8 mouse cellular contexts compared by ENCODE assay signal in genomic region chr2:156324116-156324588, GRCm38 (mm10). TPM values are rescaled to one million over a fixed set of nuclear protein-coding genes. Genes with fewer than 3 reads are reported as not detected.
DNase-seq lines count a peak whose midpoint lies in the region; ATAC-seq and TF ChIP-seq lines count a peak whose summit lies in the region.
"Had no signal": no experiment of that assay in that cellular context is flagged by ENCODE, and none has a peak within 500 bp of the region (broad histone marks: within the 10 kb centered on the region; RNA-seq: fewer than 3 reads in every experiment).

No protein-coding gene starts in this region.

- peak; percentile 85 to 97 for TF ChIP-seq EP300 in MEL (IDR thresholded peaks at IDR 0.05; ENCODE audit: low read depth in 1 of 2, low read length in 2 of 2)

- H3K27ac ChIP-seq in MEL (ENCODE audit: control insufficient read depth, low read depth, low read length), result peak overlapping the region; percentile 98
- no peak overlapping the region for H3K27ac ChIP-seq in forebrain, embryonic 11.5 days (ENCODE audit: low read depth, low read length)
- H3K27ac ChIP-seq in forebrain, embryonic 12.5 days, result no peak overlapping the region

- no peaks in the 10 kb centered on the region for H3K9me3 ChIP-seq in MEL (replicated peaks; ENCODE audit: insufficient read depth, low read length)
- H3K9me3 ChIP-seq in forebrain, embryonic 11.5 days (ENCODE audit: control insufficient read depth, low read length), result no peaks in the 10 kb centered on the region
- no peaks in the 10 kb centered on the region for H3K9me3 ChIP-seq in forebrain, embryonic 12.5 days
- H3K9me3 ChIP-seq: embryonic facial prominence, embryonic 12.5 days had no signal

- H3K36me3 ChIP-seq in C2C12 (ENCODE audit: control insufficient read depth, insufficient read depth) (no peaks in the 10 kb centered on the region), MEL (ENCODE audit: control insufficient read depth in 1 of 2, insufficient read depth in 2 of 2, low read length in 2 of 2) (peaks cover 0 to 15% of the 10 kb centered on the region in 2 experiments; a peak in 2 of 4 replicates)
- H3K36me3 ChIP-seq in forebrain, embryonic 11.5 days (ENCODE audit: control insufficient read depth, insufficient read depth, low read length), result no peaks in the 10 kb centered on the region
- H3K36me3 ChIP-seq in forebrain, embryonic 12.5 days (replicated peaks), result peaks cover 5% of the 10 kb centered on the region; the same call in 1 of the 2 replicates
- H3K36me3 ChIP-seq: embryonic facial prominence, embryonic 12.5 days had no signal

- no peak for TF ChIP-seq RAD21 in MEL (IDR thresholded peaks at IDR 0.05; ENCODE audit: low read depth, low read length)

- H3K79me3 ChIP-seq in C2C12 (ENCODE audit: low read depth), result no peaks in the 10 kb centered on the region

- H3K4me3 ChIP-seq in C2C12 (ENCODE audit: insufficient read depth, poor library complexity, severe bottlenecking), result no peak overlapping the region
- peak overlapping the region; percentile 36 to 42 for H3K4me3 ChIP-seq in MEL (ENCODE audit: control insufficient read depth in 1 of 2, insufficient read depth in 1 of 2, low read depth in 2 of 2, low read length in 2 of 2)
- no peak overlapping the region for H3K4me3 ChIP-seq in forebrain, embryonic 11.5 days (ENCODE audit: low read depth, low read length)
- H3K4me3 ChIP-seq in forebrain, embryonic 12.5 days (replicated peaks), result no peak overlapping the region
- H3K4me3 ChIP-seq: embryonic facial prominence, embryonic 12.5 days had no signal

- 71% methylated on average over 6 of the region's 6 CpGs for WGBS in forebrain, embryonic 11.5 days
- WGBS in forebrain, embryonic 12.5 days, result 77% methylated on average over 6 of the region's 6 CpGs

- peak; percentile 95 for DNase-seq in MEL (ENCODE audit: low read depth, low spot score)
- peak; percentile 59 for DNase-seq in heart, adult 8-10 months (ENCODE audit: low spot score)
- peak; percentile 44 to 65 for DNase-seq in left cerebral cortex, adult 9 months (ENCODE audit: low spot score in 2 of 2)
- DNase-seq in forebrain, embryonic 11.5 days (ENCODE audit: low spot score), result no peak

- no peak overlapping the region for H3K4me2 ChIP-seq in forebrain, embryonic 11.5 days (ENCODE audit: low read depth, low read length, severe bottlenecking)
- H3K4me2 ChIP-seq in forebrain, embryonic 12.5 days, result no peak overlapping the region
- H3K4me2 ChIP-seq: embryonic facial prominence, embryonic 12.5 days had no signal

- no peaks in the 10 kb centered on the region for H3K27me3 ChIP-seq in C2C12 (ENCODE audit: control insufficient read depth, insufficient read depth, insufficient read length)
- H3K27me3 ChIP-seq in MEL (ENCODE audit: control insufficient read depth in 1 of 2, insufficient read depth in 2 of 2, low read length in 2 of 2), result no peaks in the 10 kb centered on the region
- H3K27me3 ChIP-seq in forebrain, embryonic 11.5 days (ENCODE audit: control insufficient read depth, insufficient read depth, low read length), result no peaks in the 10 kb centered on the region
- no peaks in the 10 kb centered on the region for H3K27me3 ChIP-seq in forebrain, embryonic 12.5 days
- H3K27me3 ChIP-seq: embryonic facial prominence, embryonic 12.5 days had no signal

- H3ac ChIP-seq in C2C12 (ENCODE audit: control insufficient read depth, insufficient read length, low read depth), result no peak overlapping the region

- H3K9ac ChIP-seq in MEL (ENCODE audit: control insufficient read depth, low read depth, low read length, poor library complexity, severe bottlenecking), result peak overlapping the region; percentile 59
- H3K9ac ChIP-seq in forebrain, embryonic 11.5 days (ENCODE audit: low read length), result no peak overlapping the region
- no peak overlapping the region for H3K9ac ChIP-seq in forebrain, embryonic 12.5 days
- H3K9ac ChIP-seq: embryonic facial prominence, embryonic 12.5 days had no signal

- ATAC-seq in megakaryocyte progenitor cell, adult 5-6 weeks (replicated peaks; ENCODE audit: poor library complexity), result peak; percentile 93
- ATAC-seq in forebrain, embryonic 11.5 days (replicated peaks; ENCODE audit: low FRiP score), result no peak
- ATAC-seq in forebrain, embryonic 12.5 days (ENCODE audit: low FRiP score), result no peak

- H3K79me2 ChIP-seq in C2C12 (ENCODE audit: control insufficient read depth, insufficient read depth) (no peaks in the 10 kb centered on the region), MEL (ENCODE audit: control insufficient read depth, insufficient read depth, low read length, poor library complexity) (no peaks in the 10 kb centered on the region)

- no peak for TF ChIP-seq POLR2A in MEL (IDR thresholded peaks at IDR 0.05; ENCODE audit: control insufficient read depth in 1 of 2, insufficient read depth in 1 of 2, low read depth in 1 of 2, low read length in 2 of 2, poor library complexity in 1 of 2)

- TF ChIP-seq CTCF in C2C12 (IDR thresholded peaks at IDR 0.05; ENCODE audit: control insufficient read depth, insufficient read depth, insufficient read length), result no peak
- no peak for TF ChIP-seq CTCF in MEL (IDR thresholded peaks at IDR 0.05 in 2 of 3, conservative IDR thresholded peaks at IDR 0.05 in 1 of 3; ENCODE audit: control insufficient read depth in 1 of 3, insufficient read depth in 1 of 3, low read depth in 2 of 3, low read length in 3 of 3, poor library complexity in 1 of 3, severe bottlenecking in 1 of 3)

- H3K4me1 ChIP-seq in MEL (ENCODE audit: control insufficient read depth in 1 of 2, insufficient read depth in 2 of 2, low read length in 2 of 2), result peaks cover 2 to 20% of the 10 kb centered on the region in 2 experiments
- no peaks in the 10 kb centered on the region for H3K4me1 ChIP-seq in forebrain, embryonic 11.5 days (replicated peaks; ENCODE audit: control insufficient read depth, insufficient read depth, low read length)
- H3K4me1 ChIP-seq in forebrain, embryonic 12.5 days, result no peaks in the 10 kb centered on the region

TF ChIP-seq in C2C12, 6 proteins besides CTCF, POLR2A, EP300 and RAD21:
- no peak for TF ChIP-seq FOSL1 (IDR thresholded peaks at IDR 0.05; ENCODE audit: insufficient read depth, low read length, poor library complexity, severe bottlenecking)
- TF ChIP-seq CEBPB (IDR thresholded peaks at IDR 0.05; ENCODE audit: low read depth), result peak; percentile 42
- TF ChIP-seq MAX (IDR thresholded peaks at IDR 0.05), result no peak
- TF ChIP-seq MYOD1 (IDR thresholded peaks at IDR 0.05; ENCODE audit: control insufficient read depth, insufficient read length, low read depth), result peak; percentile 54
- TF ChIP-seq MYOG (IDR thresholded peaks at IDR 0.05; ENCODE audit: control insufficient read depth, extremely low read depth, insufficient read length), result no peak
- no peak for TF ChIP-seq USF1 (IDR thresholded peaks at IDR 0.05; ENCODE audit: low read depth)

TF ChIP-seq in MEL, 35 proteins besides CTCF, POLR2A, EP300 and RAD21 (continues in another document):
- TF ChIP-seq GATA1 (IDR thresholded peaks at IDR 0.05; ENCODE audit: low read depth, low read length), result peak; percentile 90
- no peak for TF ChIP-seq GABPA (IDR thresholded peaks at IDR 0.05; ENCODE audit: low read depth, low read length)
- TF ChIP-seq ZNF384 (IDR thresholded peaks at IDR 0.05; ENCODE audit: low read depth, low read length), result 0 out of 2 replicates have a peak, but pooled peaks have one; percentile 10
- no peak for TF ChIP-seq MAX (IDR thresholded peaks at IDR 0.05; ENCODE audit: low read length)
- TF ChIP-seq TAL1 (IDR thresholded peaks at IDR 0.05; ENCODE audit: low read length), result peak; percentile 77
- TF ChIP-seq ZKSCAN1 (IDR thresholded peaks at IDR 0.05; ENCODE audit: low read depth, low read length), result no peak
- TF ChIP-seq MEF2A (IDR thresholded peaks at IDR 0.05; ENCODE audit: extremely low read depth, insufficient replicate concordance, low read depth, low read length, poor library complexity, severe bottlenecking), result peak; percentile 56; the same call in 1 of the 2 replicates
- no peak for TF ChIP-seq POLR2AphosphoS2 (IDR thresholded peaks at IDR 0.05; ENCODE audit: low read length)
- TF ChIP-seq HCFC1 (IDR thresholded peaks at IDR 0.05; ENCODE audit: low read depth, low read length), result peak; percentile 20; the same call in 1 of the 2 replicates
- TF ChIP-seq ELF1 (IDR thresholded peaks at IDR 0.05; ENCODE audit: low read depth, low read length), result no peak
- TF ChIP-seq JUND (IDR thresholded peaks at IDR 0.05; ENCODE audit: low read depth, low read length), result no peak
- no peak for TF ChIP-seq TBP (IDR thresholded peaks at IDR 0.05; ENCODE audit: low read depth, low read length)
- TF ChIP-seq BHLHE40 (IDR thresholded peaks at IDR 0.05; ENCODE audit: borderline replicate concordance, low read depth, low read length), result peak; percentile 54; the same call in 1 of the 2 replicates
- no peak; the same call in 1 of the 2 replicates for TF ChIP-seq MXI1 (IDR thresholded peaks at IDR 0.05; ENCODE audit: low read depth, low read length)
- TF ChIP-seq SIN3A (IDR thresholded peaks at IDR 0.05; ENCODE audit: low read length), result peak; percentile 87
- no peak for TF ChIP-seq CHD1 (IDR thresholded peaks at IDR 0.05; ENCODE audit: low read depth, low read length)
- no peak for TF ChIP-seq USF1 (IDR thresholded peaks at IDR 0.05; ENCODE audit: low read depth, low read length)

RNA-seq across cellular contexts. Expression of gene Scand1, which starts 11.6 kb away (rescaled TPM):
- polyA plus RNA-seq in C2C12 (2012; fragmentation: generic; extraction: Trizol) (140 TPM), MEL (2012; ENCODE audit: insufficient read depth in 1 of 2, insufficient read length in 2 of 2, low read depth in 1 of 2, low replicate concordance in 2 of 2, missing spikeins in 1 of 2) (10 to 100 TPM in 1 of 2 experiments, not detected in 1; 75.6 TPM)
- 37.4 and 49.6 TPM in 2 replicates for total RNA-seq in MEL (2012; rRNA removed)
- 10 to 100 TPM; 73.0 to 84.3 (median 79.6) TPM for total RNA-seq in heart, adult 8-10 months (2022)
- 1.8 and 4.2 TPM in 2 replicates for total RNA-seq in megakaryocyte progenitor cell, adult 5-6 weeks (2015)
- 5.6 and 17.2 TPM in 2 replicates for total RNA-seq in megakaryocyte progenitor cell, adult 5-6 weeks (2017)
- polyA plus RNA-seq in forebrain, embryonic 11.5 days (2014; fragmentation: Nextera tagmentation; extraction: Ambion mirVana), result 78.0 and 84.0 TPM in 2 replicates
- 101 and 104 TPM in 2 replicates for polyA plus RNA-seq in forebrain, embryonic 12.5 days (2016; fragmentation: Nextera tagmentation; extraction: Ambion mirVana)

RNA-seq across cellular contexts. Expression of gene Cnbd2, which starts 12.1 kb away (rescaled TPM):
- polyA plus RNA-seq in C2C12 (2012; fragmentation: generic; extraction: Trizol), result 1.7 TPM
- total RNA-seq in MEL (2012; rRNA removed), result 1.2 and 1.8 TPM in 2 replicates
- polyA plus RNA-seq in MEL (2012; ENCODE audit: insufficient read depth in 1 of 2, insufficient read length in 2 of 2, low read depth in 1 of 2, low replicate concordance in 2 of 2, missing spikeins in 1 of 2), result 1 to 10 TPM in 1 of 2 experiments, not detected in 1; 4.8 TPM
- total RNA-seq in heart, adult 8-10 months (2022), result 1 to 10 TPM in 1 of 4 experiments, under 1 TPM in 3; 0.60 to 1.1 (median 0.81) TPM
- 2.7 TPM in 2 replicates for total RNA-seq in megakaryocyte progenitor cell, adult 5-6 weeks (2015)
- total RNA-seq in megakaryocyte progenitor cell, adult 5-6 weeks (2017), result 3.6 and 4.9 TPM in 2 replicates
- 3.6 and 4.5 TPM in 2 replicates for polyA plus RNA-seq in forebrain, embryonic 11.5 days (2014; fragmentation: Nextera tagmentation; extraction: Ambion mirVana)
- polyA plus RNA-seq in forebrain, embryonic 12.5 days (2016; fragmentation: Nextera tagmentation; extraction: Ambion mirVana), result 5.0 and 5.2 TPM in 2 replicates

Comparison
In these comparisons a context has a peak if more than half of its experiments do, and no peak if none do; other contexts are left out.
1. H3K4me3 ChIP-seq: peak in MEL (2 of 2); none in C2C12 (single experiment), forebrain, embryonic 11.5 days (single experiment) and forebrain, embryonic 12.5 days (single experiment).